ENCODE assay signal across 8 mouse cellular contexts in the genomic region with DNA sequence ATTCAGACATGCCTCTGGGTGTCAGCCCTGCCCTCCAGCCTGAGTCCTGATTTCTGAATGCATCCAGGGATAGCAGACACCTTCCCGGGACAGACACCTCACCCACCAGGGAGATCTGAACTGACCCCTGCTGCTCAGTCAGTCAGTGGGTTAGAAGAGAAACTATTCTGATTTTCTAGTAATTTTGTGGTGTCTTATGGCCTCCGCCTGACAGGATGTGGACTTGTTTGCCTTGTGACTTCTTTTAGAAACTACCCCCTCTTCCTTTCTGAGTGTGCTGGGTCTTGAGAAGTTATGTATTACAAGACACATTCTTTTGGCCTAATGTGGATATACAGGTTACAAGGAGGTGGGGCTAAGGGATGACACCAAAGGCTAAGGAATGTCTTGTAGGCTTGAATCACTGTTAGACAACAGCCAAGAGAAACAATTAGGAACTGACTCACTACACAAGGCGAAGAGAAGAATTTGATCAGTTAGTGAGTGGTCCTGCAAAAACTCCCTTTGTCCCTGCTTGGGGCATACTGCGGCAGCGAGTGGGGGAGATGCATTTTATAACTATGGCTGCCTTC. TPM values are rescaled to one million over a fixed set of nuclear protein-coding genes. Genes with fewer than 3 reads are reported as not detected.
DNase-seq lines count a peak whose midpoint lies in the region; ATAC-seq lines count a peak whose summit lies in the region.

No protein-coding gene starts in this region.

- no peak for DNase-seq in neural tube, embryonic 11.5 days (ENCODE audit: low spot score)
- no peak for DNase-seq in neural tube, embryonic 10.5 days (ENCODE audit: extremely low spot score, low spot score)
- DNase-seq in spleen, postnatal 14 days (ENCODE audit: low spot score in 2 of 2): no peak
- DNase-seq in layer of hippocampus, adult 11-12 months (ENCODE audit: low spot score): no peak
- DNase-seq in testis, postnatal 10 days (ENCODE audit: low spot score): no peak

- H3K9ac ChIP-seq in neural tube, embryonic 11.5 days (ENCODE audit: low read length): no peak overlapping the region
- no peak overlapping the region for H3K9ac ChIP-seq in embryonic facial prominence, embryonic 13.5 days
- no peak overlapping the region; the same call in 1 of the 2 replicates for H3K9ac ChIP-seq in hindbrain, embryonic 16.5 days (ENCODE audit: low read depth, low read length)
- 0 out of 2 replicates have a peak overlapping the region, but pooled peaks have one; percentile 20 for H3K9ac ChIP-seq in neural tube, embryonic 15.5 days (replicated peaks)

- no peak overlapping the region for H3K4me3 ChIP-seq in neural tube, embryonic 11.5 days (ENCODE audit: low read depth, low read length)
- H3K4me3 ChIP-seq in embryonic facial prominence, embryonic 13.5 days: no peak overlapping the region
- no peak overlapping the region; the same call in 1 of the 2 replicates for H3K4me3 ChIP-seq in hindbrain, embryonic 16.5 days (ENCODE audit: low read length)
- H3K4me3 ChIP-seq in neural tube, embryonic 15.5 days (replicated peaks): peak overlapping the region; percentile 19

- no peak for ATAC-seq in neural tube, embryonic 11.5 days (ENCODE audit: insufficient read depth, low FRiP score, low TSS enrichment)
- no peak for ATAC-seq in embryonic facial prominence, embryonic 13.5 days (ENCODE audit: insufficient number of reproducible peaks, insufficient read depth, low FRiP score, low TSS enrichment, low read depth)
- ATAC-seq in hindbrain, embryonic 16.5 days: no peak
- ATAC-seq in neural tube, embryonic 15.5 days (ENCODE audit: low FRiP score): no peak

- H3K4me2 ChIP-seq in neural tube, embryonic 11.5 days (ENCODE audit: low read depth): peak overlapping the region; percentile 17; the same call in 1 of the 2 replicates
- peak overlapping the region; percentile 19; the same call in 1 of the 2 replicates for H3K4me2 ChIP-seq in embryonic facial prominence, embryonic 13.5 days
- peak overlapping the region; percentile 91 for H3K4me2 ChIP-seq in hindbrain, embryonic 16.5 days (ENCODE audit: low read length)
- peak overlapping the region; percentile 92 for H3K4me2 ChIP-seq in neural tube, embryonic 15.5 days

- no peaks in the 10 kb centered on the region for H3K9me3 ChIP-seq in neural tube, embryonic 11.5 days (ENCODE audit: control insufficient read depth, low read length)
- no peaks in the 10 kb centered on the region for H3K9me3 ChIP-seq in embryonic facial prominence, embryonic 13.5 days
- H3K9me3 ChIP-seq in hindbrain, embryonic 16.5 days (ENCODE audit: control insufficient read depth, low read length): no peaks in the 10 kb centered on the region
- no peaks in the 10 kb centered on the region for H3K9me3 ChIP-seq in neural tube, embryonic 15.5 days (replicated peaks)

- no peaks in the 10 kb centered on the region for H3K27me3 ChIP-seq in neural tube, embryonic 11.5 days (ENCODE audit: control insufficient read depth, insufficient read depth, low read length)
- H3K27me3 ChIP-seq in embryonic facial prominence, embryonic 13.5 days: no peaks in the 10 kb centered on the region
- H3K27me3 ChIP-seq in hindbrain, embryonic 16.5 days (replicated peaks; ENCODE audit: control insufficient read depth, insufficient read depth, low read length): no peaks in the 10 kb centered on the region
- no peaks in the 10 kb centered on the region for H3K27me3 ChIP-seq in neural tube, embryonic 15.5 days (replicated peaks)

- WGBS in neural tube, embryonic 11.5 days: 50% methylated on average over 5 of the region's 5 CpGs
- WGBS in embryonic facial prominence, embryonic 13.5 days: 57% methylated on average over 5 of the region's 5 CpGs
- 38% methylated on average over 5 of the region's 5 CpGs for WGBS in hindbrain, embryonic 16.5 days
- WGBS in neural tube, embryonic 15.5 days: 31% methylated on average over 5 of the region's 5 CpGs

- H3K27ac ChIP-seq in neural tube, embryonic 11.5 days (ENCODE audit: low read depth, low read length): peak overlapping the region; percentile 75
- peak overlapping the region; percentile 14; the same call in 1 of the 2 replicates for H3K27ac ChIP-seq in embryonic facial prominence, embryonic 13.5 days
- peak overlapping the region; percentile 6; the same call in 1 of the 2 replicates for H3K27ac ChIP-seq in hindbrain, embryonic 16.5 days (ENCODE audit: low read depth, low read length)
- peak overlapping the region; percentile 28; the same call in 1 of the 2 replicates for H3K27ac ChIP-seq in neural tube, embryonic 15.5 days (replicated peaks)

- peaks cover 70% of the 10 kb centered on the region for H3K4me1 ChIP-seq in neural tube, embryonic 11.5 days (ENCODE audit: control insufficient read depth, insufficient read depth, low read length)
- peaks cover 67% of the 10 kb centered on the region for H3K4me1 ChIP-seq in embryonic facial prominence, embryonic 13.5 days
- peaks cover 66% of the 10 kb centered on the region for H3K4me1 ChIP-seq in hindbrain, embryonic 16.5 days (ENCODE audit: control insufficient read depth, insufficient read depth, low read depth, low read length)
- H3K4me1 ChIP-seq in neural tube, embryonic 15.5 days: peaks cover 82% of the 10 kb centered on the region

- peaks cover 14% of the 10 kb centered on the region; the same call in 1 of the 2 replicates for H3K36me3 ChIP-seq in neural tube, embryonic 11.5 days (ENCODE audit: control insufficient read depth, insufficient read depth, low read length)
- H3K36me3 ChIP-seq in embryonic facial prominence, embryonic 13.5 days: peaks cover 78% of the 10 kb centered on the region
- peaks cover 18% of the 10 kb centered on the region for H3K36me3 ChIP-seq in hindbrain, embryonic 16.5 days (ENCODE audit: control insufficient read depth, insufficient read depth, low read length)
- peaks cover 41% of the 10 kb centered on the region for H3K36me3 ChIP-seq in neural tube, embryonic 15.5 days

RNA-seq across cellular contexts. Expression of a gene that starts 8.7 kb away (rescaled TPM):
- 23.6 and 24.3 TPM in 2 replicates for polyA plus RNA-seq in neural tube, embryonic 11.5 days (2014; fragmentation: Nextera tagmentation; extraction: Ambion mirVana)
- polyA plus RNA-seq in embryonic facial prominence, embryonic 13.5 days (2015; fragmentation: Nextera tagmentation; extraction: Ambion mirVana): 7.0 and 9.4 TPM in 2 replicates
- 66.3 and 67.6 TPM in 2 replicates for polyA plus RNA-seq in hindbrain, embryonic 16.5 days (2015; fragmentation: Nextera tagmentation; extraction: Ambion mirVana)
- polyA plus RNA-seq in neural tube, embryonic 15.5 days (2015; fragmentation: Nextera tagmentation; extraction: Ambion mirVana): 65.8 and 79.2 TPM in 2 replicates

RNA-seq across cellular contexts. Expression of a gene that starts 51.4 kb away (rescaled TPM):
- 25.3 and 26.7 TPM in 2 replicates for polyA plus RNA-seq in neural tube, embryonic 11.5 days (2014; fragmentation: Nextera tagmentation; extraction: Ambion mirVana)
- polyA plus RNA-seq in embryonic facial prominence, embryonic 13.5 days (2015; fragmentation: Nextera tagmentation; extraction: Ambion mirVana): 26.8 and 33.4 TPM in 2 replicates
- polyA plus RNA-seq in hindbrain, embryonic 16.5 days (2015; fragmentation: Nextera tagmentation; extraction: Ambion mirVana): 54.1 and 58.5 TPM in 2 replicates
- polyA plus RNA-seq in neural tube, embryonic 15.5 days (2015; fragmentation: Nextera tagmentation; extraction: Ambion mirVana): 54.5 and 66.1 TPM in 2 replicates

Comparison
In these comparisons a context has a peak if more than half of its experiments do, and no peak if none do; other contexts are left out.
1. H3K27ac ChIP-seq: peak in every context shown above with its lines; median percentile 75 in neural tube, embryonic 11.5 days; 28 in neural tube, embryonic 15.5 days; 14 in embryonic facial prominence, embryonic 13.5 days; 6 in hindbrain, embryonic 16.5 days.
2. H3K4me2 ChIP-seq: peak in every context shown above with its lines; median percentile 92 in neural tube, embryonic 15.5 days; 91 in hindbrain, embryonic 16.5 days; 19 in embryonic facial prominence, embryonic 13.5 days; 17 in neural tube, embryonic 11.5 days.